Mouse (Mus musculus) spleen, postnatal 36 days (tissue): Measurements from ENCODE around the gene Ccdc88b.
A peak's percentile ranks its signal among the peaks of the same experiment; 100 is the strongest.

Experiments used
- DNase-seq, 2 experiments: peaks; one replicate each; pipeline ENCODE4 v3.0.0; 2022; ENCODE audit warnings: low spot score in 2 of 2, mixed read lengths in 1 of 2

The Ccdc88b gene

DNA sequence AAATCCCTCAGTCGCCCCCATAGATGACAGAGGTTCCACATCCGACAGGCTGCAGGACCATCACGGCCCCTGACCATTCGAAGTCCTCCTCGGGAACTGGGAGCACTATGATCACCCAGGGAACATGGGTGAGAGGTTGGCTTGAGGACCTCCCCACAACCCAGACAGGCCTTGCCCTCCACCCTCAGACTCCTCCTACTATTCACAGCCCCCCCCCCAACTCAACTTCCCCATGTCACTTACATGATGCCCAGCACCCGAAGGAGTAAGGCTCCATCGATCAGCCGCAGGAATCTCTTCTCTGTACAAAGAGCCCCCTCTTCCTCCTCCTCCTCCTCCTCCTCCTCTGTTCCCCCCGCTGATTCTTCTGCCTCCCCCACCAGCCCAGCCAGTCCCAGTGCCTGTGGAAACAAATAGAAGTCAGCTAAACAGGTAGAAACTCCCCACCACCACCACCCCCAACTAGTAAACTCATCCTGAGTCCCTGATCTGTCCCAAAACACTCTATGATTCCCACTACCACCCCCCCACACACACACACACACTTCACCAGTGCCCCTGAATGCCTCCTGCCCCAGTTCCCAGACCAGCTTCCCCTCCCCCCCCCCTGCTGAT is 513 bp downstream of the Ccdc88b start:
- DNase-seq, result no peak

- no peak for DNase-seq
Measured at GRCm38 (mm10) chr19:6857003-6857360, 1.0 kb downstream of the Ccdc88b start.

DNA sequence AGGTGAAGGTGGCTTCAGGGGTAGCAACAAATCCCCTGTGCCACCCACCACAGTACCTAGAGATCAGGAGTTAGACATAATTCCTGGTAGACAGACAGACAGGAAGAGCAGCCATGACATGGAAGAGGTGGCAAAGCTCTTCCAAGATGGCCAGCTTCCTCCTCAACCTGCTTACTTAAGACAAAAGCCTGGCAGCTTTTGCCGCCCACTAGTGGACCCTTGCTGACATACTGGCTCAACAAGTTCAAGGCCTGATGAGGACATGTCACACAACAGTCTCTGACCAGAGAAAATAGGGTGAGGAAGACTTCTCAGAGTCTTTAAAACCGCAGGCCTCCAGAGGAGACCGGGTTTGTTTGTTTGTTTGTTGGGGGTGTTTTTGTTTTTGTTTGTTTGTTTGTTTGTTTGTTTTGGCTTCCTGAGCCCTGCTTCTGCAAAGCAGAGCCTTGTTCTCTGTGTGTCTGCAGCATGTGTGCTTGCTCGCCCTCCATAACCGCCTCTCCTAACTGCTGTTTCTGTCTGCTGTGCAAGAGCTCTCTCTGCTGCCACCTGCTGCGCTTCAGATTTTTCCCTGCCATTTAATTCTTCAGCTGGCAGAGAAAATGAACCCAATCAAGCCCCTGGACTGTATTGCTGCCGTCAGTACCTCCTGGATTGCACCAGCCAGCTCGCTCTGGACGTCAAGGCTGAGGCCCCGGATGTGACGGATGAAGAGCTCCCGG is 1.6 kb downstream of the Ccdc88b start:
- peak; percentile 69 to 71 for DNase-seq

- no peak for DNase-seq
Measured at GRCm38 (mm10) chr19:6855225-6856031, 2.6 kb downstream of the Ccdc88b start.

GRCm38 (mm10) chr19:6854658-6855057 is 3.4 kb downstream of the Ccdc88b start:
- no peak for DNase-seq

DNA sequence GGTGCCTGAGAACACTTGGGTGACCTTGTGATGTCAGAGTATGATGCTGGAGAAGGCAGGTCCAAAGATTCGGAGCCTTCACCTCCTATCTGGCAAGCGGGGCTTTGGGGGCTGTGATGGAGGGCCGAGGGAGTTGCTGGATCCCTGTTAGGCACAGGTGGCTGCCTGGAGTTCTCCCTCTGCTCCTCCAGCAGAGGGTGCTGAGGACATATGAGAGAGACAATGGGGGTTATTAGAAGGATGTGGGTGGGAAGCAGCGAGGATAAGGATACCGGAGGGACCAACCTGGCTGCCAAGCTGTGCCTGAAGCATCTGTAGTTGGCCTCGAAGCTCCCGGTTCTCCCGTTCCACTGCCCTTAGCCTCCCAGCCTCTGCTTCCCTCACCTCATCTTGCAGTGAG is 4.1 kb downstream of the Ccdc88b start:
- no peak for DNase-seq

- DNase-seq, result no peak
Measured at GRCm38 (mm10) chr19:6852393-6853305, 5.4 kb downstream of the Ccdc88b start.

DNA sequence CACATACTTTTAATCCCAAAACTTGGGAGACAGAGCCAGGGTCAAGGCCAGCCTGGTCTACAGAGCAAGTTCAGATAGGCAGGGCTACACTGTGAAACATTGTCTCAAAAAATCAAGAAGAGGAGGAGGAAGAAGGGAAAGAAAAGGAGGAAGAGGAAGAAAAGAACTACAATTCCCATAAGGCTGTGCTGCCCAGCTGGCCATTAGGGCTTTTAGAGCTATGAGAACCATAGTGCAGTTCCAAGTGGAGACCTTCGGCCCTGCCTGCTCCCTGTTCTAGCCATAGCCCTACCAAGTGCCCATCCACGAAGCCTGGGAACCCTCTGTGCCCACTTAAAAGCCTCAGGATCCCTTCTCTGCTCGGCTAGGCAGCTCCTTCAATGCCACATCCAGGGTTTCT is 6.5 kb downstream of the Ccdc88b start:
- DNase-seq, result no peak

GRCm38 (mm10) chr19:6849506-6850068 is 8.4 kb downstream of the Ccdc88b start:
- no peak for DNase-seq

GRCm38 (mm10) chr19:6847841-6848517 is 10.0 kb downstream of the Ccdc88b start:
- DNase-seq, result no peak

- DNase-seq, result no peak
Measured at GRCm38 (mm10) chr19:6846050-6846449, 12.0 kb downstream of the Ccdc88b start.

- DNase-seq, result no peak
Measured at GRCm38 (mm10) chr19:6842353-6842752, 15.7 kb downstream of the Ccdc88b start.

DNA sequence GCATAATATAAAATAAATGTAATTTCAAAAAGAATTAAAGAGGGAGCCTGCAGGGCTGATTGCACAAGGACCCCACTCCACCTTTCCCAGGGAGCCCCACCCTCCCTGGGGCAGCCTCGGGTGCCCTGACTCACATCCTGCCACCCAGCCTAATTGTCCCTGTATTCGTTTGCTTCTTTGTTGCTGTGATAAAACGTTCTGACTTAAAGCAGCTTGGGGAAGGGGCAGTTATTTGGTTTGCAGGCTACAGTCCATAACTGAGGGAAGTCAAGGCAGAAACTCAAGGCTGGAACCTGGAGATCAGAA is 16.8 kb downstream of the Ccdc88b start:
- DNase-seq, result no peak

DNA sequence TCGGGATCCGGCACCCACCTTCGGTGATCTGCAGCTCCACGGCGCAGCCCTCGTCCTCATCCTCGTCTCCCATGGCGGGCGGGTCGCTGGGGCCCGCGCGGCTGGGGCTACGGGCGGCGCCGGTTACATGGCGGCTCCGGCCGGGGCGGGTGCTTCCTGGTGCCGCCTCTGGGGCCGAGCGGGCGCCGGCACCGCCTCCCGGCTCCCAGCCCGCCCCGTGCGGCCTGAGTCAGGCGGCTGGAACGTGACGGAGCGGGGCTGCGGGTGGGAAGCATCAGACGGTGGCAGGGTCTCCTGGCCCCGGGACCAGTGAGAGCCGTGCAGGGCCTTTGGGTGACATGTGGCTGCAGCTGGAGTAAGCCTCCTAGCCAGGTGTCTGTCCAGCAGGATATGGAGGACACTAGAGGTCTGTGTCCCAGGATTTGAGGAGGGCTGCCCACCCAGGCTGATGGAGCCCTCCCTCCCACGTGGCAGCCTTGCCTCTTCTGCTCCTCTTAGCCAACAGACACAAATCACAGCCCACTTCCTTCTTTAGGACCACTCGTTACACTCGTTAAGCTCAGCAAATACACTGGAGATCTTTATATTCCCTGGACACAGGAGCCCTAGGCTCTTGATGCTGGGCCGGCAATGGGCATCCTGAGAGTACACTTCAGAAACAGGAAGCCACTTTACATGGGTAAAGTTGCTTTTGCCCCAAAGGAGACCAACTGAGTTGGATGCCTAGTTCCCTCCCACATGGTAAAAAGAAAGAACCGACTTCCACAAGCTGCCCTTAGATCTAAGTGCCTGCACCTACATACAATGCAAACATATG is 17.3 kb downstream of the Ccdc88b start, which contains the start of gene Rps6ka4:
Gene Rps6ka4 (minus strand): TSS at position 162 of the 817 bp plus-strand sequence.
- peak; percentile 55 to 66 for DNase-seq

- no peak for DNase-seq
Measured at GRCm38 (mm10) chr19:6839615-6840474, 18.2 kb downstream of the Ccdc88b start.

GRCm38 (mm10) chr19:6832363-6832762 is 25.6 kb downstream of the Ccdc88b start:
- DNase-seq, result no peak

GRCm38 (mm10) chr19:6831331-6831730 is 26.7 kb downstream of the Ccdc88b start:
- DNase-seq, result no peak

GRCm38 (mm10) chr19:6830556-6831316 is 27.3 kb downstream of the Ccdc88b start:
- DNase-seq, result no peak
